Mouse (Mus musculus): ENCODE results near the gene Enam. TPM values are rescaled to one million over a fixed set of nuclear protein-coding genes. Genes with fewer than 3 reads are reported as not detected.
A peak's percentile ranks its signal among the peaks of the same experiment; 100 is the strongest.

Gene Enam
- total and polyA plus RNA-seq, 3 experiments: not detected

- H3K9me3 ChIP-seq (replicated peaks; ENCODE audit: insufficient read depth, low read length): no peaks in the 10 kb centered on the region
- H3K27ac ChIP-seq (ENCODE audit: control insufficient read depth, low read depth, low read length): no peak overlapping the region
- H3K79me2 ChIP-seq (ENCODE audit: control insufficient read depth, insufficient read depth, low read length, poor library complexity): no peaks in the 10 kb centered on the region
- peaks cover 4 to 5% of the 10 kb centered on the region in 2 experiments; a peak in 3 of 4 replicates for H3K27me3 ChIP-seq (ENCODE audit: control insufficient read depth in 1 of 2, insufficient read depth in 2 of 2, low read length in 2 of 2)
- no peaks in the 10 kb centered on the region for H3K36me3 ChIP-seq (ENCODE audit: control insufficient read depth in 1 of 2, insufficient read depth in 2 of 2, low read length in 2 of 2)
- no peak overlapping the region for H3K4me3 ChIP-seq (ENCODE audit: control insufficient read depth in 1 of 2, insufficient read depth in 1 of 2, low read depth in 2 of 2, low read length in 2 of 2)
- H3K4me1 ChIP-seq (ENCODE audit: control insufficient read depth in 1 of 2, insufficient read depth in 2 of 2, low read length in 2 of 2): no peaks in the 10 kb centered on the region
- no peak overlapping the region for H3K9ac ChIP-seq (ENCODE audit: control insufficient read depth, low read depth, low read length, poor library complexity, severe bottlenecking)
- TF ChIP-seq GABPA (IDR thresholded peaks at IDR 0.05; ENCODE audit: low read depth, low read length): no peak
- TF ChIP-seq TCF12 (IDR thresholded peaks at IDR 0.05; ENCODE audit: low read depth, low read length): no peak
- TF ChIP-seq RCOR1 (IDR thresholded peaks at IDR 0.05; ENCODE audit: low read depth, low read length): no peak
- TF ChIP-seq E2F4 (IDR thresholded peaks at IDR 0.05; ENCODE audit: borderline replicate concordance, low read depth, low read length): no peak
- no peak for TF ChIP-seq NRF1 (IDR thresholded peaks at IDR 0.05; ENCODE audit: insufficient read depth, low read depth, low read length, poor library complexity, severe bottlenecking)
- TF ChIP-seq CHD1 (IDR thresholded peaks at IDR 0.05; ENCODE audit: low read depth, low read length): no peak
- no peak for TF ChIP-seq POLR2A (IDR thresholded peaks at IDR 0.05; ENCODE audit: control insufficient read depth in 1 of 2, insufficient read depth in 1 of 2, low read depth in 1 of 2, low read length in 2 of 2, poor library complexity in 1 of 2)
- TF ChIP-seq ZNF384 (IDR thresholded peaks at IDR 0.05; ENCODE audit: low read depth, low read length): no peak
- DNase-seq (ENCODE audit: low read depth, low spot score): no peak
These were observed 53.1 kb downstream of the Enam start for GRCm38 (mm10) chr5:88540845-88541244.

DNA sequence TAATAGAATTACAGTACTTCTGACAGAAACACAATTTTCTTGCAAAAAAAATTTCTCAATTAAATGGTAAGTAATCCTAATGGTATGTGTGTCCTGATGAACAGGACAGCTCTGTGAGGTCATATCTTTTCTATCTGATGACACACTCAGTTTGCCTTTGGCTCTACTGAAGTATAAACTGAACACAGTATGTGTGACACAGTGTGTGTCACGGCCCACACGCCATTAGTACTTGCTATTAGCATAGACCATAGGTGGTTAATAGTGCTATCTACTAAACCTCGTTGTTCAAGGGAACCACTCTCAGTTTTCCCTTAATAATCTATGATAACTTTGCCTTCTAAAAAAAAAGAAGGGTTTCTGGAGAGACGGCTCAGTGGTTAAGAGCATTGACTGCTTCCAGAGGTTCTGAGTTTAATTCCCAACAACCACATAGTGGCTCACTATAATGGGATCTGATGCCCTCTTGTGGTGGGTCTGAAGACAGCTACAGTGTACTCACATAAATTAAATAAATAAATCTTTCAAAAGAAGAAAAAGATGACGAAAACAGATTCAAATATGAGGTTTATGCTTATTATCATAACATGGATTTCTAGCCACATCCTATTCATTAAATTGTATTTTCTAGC lies 55.0 kb downstream of the Enam start:
- Histone ChIP-seq H3K9me3 (replicated peaks; ENCODE audit: insufficient read depth, low read length) (no peaks in the 10 kb centered on the region), H3K27ac (ENCODE audit: control insufficient read depth, low read depth, low read length) (no peak overlapping the region), H3K4me1 (ENCODE audit: control insufficient read depth in 1 of 2, insufficient read depth in 2 of 2, low read length in 2 of 2) (no peaks in the 10 kb centered on the region), H3K9ac (ENCODE audit: control insufficient read depth, low read depth, low read length, poor library complexity, severe bottlenecking) (no peak overlapping the region), H3K27me3 (ENCODE audit: control insufficient read depth in 1 of 2, insufficient read depth in 2 of 2, low read length in 2 of 2) (peaks cover 2 to 5% of the 10 kb centered on the region in 2 experiments; a peak in 2 of 4 replicates), H3K79me2 (ENCODE audit: control insufficient read depth, insufficient read depth, low read length, poor library complexity) (no peaks in the 10 kb centered on the region), H3K36me3 (ENCODE audit: control insufficient read depth in 1 of 2, insufficient read depth in 2 of 2, low read length in 2 of 2) (no peaks in the 10 kb centered on the region), H3K4me3 (ENCODE audit: control insufficient read depth in 1 of 2, insufficient read depth in 1 of 2, low read depth in 2 of 2, low read length in 2 of 2) (no peak overlapping the region)
- DNase-seq (ENCODE audit: low read depth, low spot score): peak; percentile 65
- no peak for TF ChIP-seq NELFE (IDR thresholded peaks at IDR 0.05; ENCODE audit: low read depth, low read length)
- no peak for TF ChIP-seq NRF1 (IDR thresholded peaks at IDR 0.05; ENCODE audit: insufficient read depth, low read depth, low read length, poor library complexity, severe bottlenecking)
- no peak for TF ChIP-seq CHD1 (IDR thresholded peaks at IDR 0.05; ENCODE audit: low read depth, low read length)
- no peak for TF ChIP-seq ZKSCAN1 (IDR thresholded peaks at IDR 0.05; ENCODE audit: low read depth, low read length)
- no peak for TF ChIP-seq ETS1 (IDR thresholded peaks at IDR 0.05; ENCODE audit: low read depth, low read length)
- TF ChIP-seq ZC3H11A (IDR thresholded peaks at IDR 0.05; ENCODE audit: low read depth, low read length): peak; percentile 33
- no peak for TF ChIP-seq MYC (IDR thresholded peaks at IDR 0.05; ENCODE audit: low read depth, low read length)
- TF ChIP-seq RAD21 (IDR thresholded peaks at IDR 0.05; ENCODE audit: low read depth, low read length): peak; percentile 60
- TF ChIP-seq TBP (IDR thresholded peaks at IDR 0.05; ENCODE audit: low read depth, low read length): no peak
- no peak for TF ChIP-seq ELF1 (IDR thresholded peaks at IDR 0.05; ENCODE audit: low read depth, low read length)
- TF ChIP-seq MAX (IDR thresholded peaks at IDR 0.05; ENCODE audit: low read length): no peak
- no peak for TF ChIP-seq JUND (IDR thresholded peaks at IDR 0.05; ENCODE audit: low read depth, low read length)
- no peak for TF ChIP-seq CHD2 (IDR thresholded peaks at IDR 0.05; ENCODE audit: low read length)
- no peak for TF ChIP-seq HCFC1 (IDR thresholded peaks at IDR 0.05; ENCODE audit: low read depth, low read length)
- TF ChIP-seq GABPA (IDR thresholded peaks at IDR 0.05; ENCODE audit: low read depth, low read length): no peak
- no peak for TF ChIP-seq KAT2A (conservative IDR thresholded peaks at IDR 0.05; ENCODE audit: low read depth, low read length)
- no peak for TF ChIP-seq USF1 (IDR thresholded peaks at IDR 0.05; ENCODE audit: low read depth, low read length)
- no peak for TF ChIP-seq GATA1 (IDR thresholded peaks at IDR 0.05; ENCODE audit: low read depth, low read length)
- TF ChIP-seq USF2 (IDR thresholded peaks at IDR 0.05; ENCODE audit: borderline replicate concordance in 1 of 2, insufficient read depth in 1 of 2, low read depth in 1 of 2, low read length in 2 of 2): no peak
- no peak for TF ChIP-seq SIN3A (IDR thresholded peaks at IDR 0.05; ENCODE audit: low read length)
- no peak for TF ChIP-seq E2F4 (IDR thresholded peaks at IDR 0.05; ENCODE audit: borderline replicate concordance, low read depth, low read length)
- no peak for TF ChIP-seq BHLHE40 (IDR thresholded peaks at IDR 0.05; ENCODE audit: borderline replicate concordance, low read depth, low read length)
- TF ChIP-seq MYB (IDR thresholded peaks at IDR 0.05; ENCODE audit: low read depth, low read length): no peak
- no peak for TF ChIP-seq POLR2A (IDR thresholded peaks at IDR 0.05; ENCODE audit: control insufficient read depth in 1 of 2, insufficient read depth in 1 of 2, low read depth in 1 of 2, low read length in 2 of 2, poor library complexity in 1 of 2)
- TF ChIP-seq ZMIZ1 (IDR thresholded peaks at IDR 0.05; ENCODE audit: low read depth, low read length): no peak
- peak; percentile 36 to 70 (median 60); a peak in 5 of 6 replicates for TF ChIP-seq CTCF (IDR thresholded peaks at IDR 0.05 in 2 of 3, conservative IDR thresholded peaks at IDR 0.05 in 1 of 3; ENCODE audit: control insufficient read depth in 1 of 3, insufficient read depth in 1 of 3, low read depth in 2 of 3, low read length in 3 of 3, poor library complexity in 1 of 3, severe bottlenecking in 1 of 3)
- TF ChIP-seq POLR2AphosphoS2 (IDR thresholded peaks at IDR 0.05; ENCODE audit: low read length): no peak
- TF ChIP-seq POLR2AphosphoS5 (IDR thresholded peaks at IDR 0.05; ENCODE audit: borderline replicate concordance, low read depth, low read length): no peak

Measured in MEL (cell line).